Mouse (Mus musculus): Measurements from ENCODE around the gene Ankrd34a.

- no peak for TF ChIP-seq CTCF (IDR thresholded peaks at IDR 0.05; ENCODE audit: extremely low read depth, insufficient read length, insufficient replicate concordance, low read depth, low read length)
- TF ChIP-seq POLR2A (IDR thresholded peaks at IDR 0.05; ENCODE audit: low read depth, low read length), result no peak
Measured at GRCm38 (mm10) chr3:96554251-96554650, 42.2 kb upstream of the Ankrd34a start.

Measured in small intestine, adult 2 months (tissue).